Mouse (Mus musculus) heart, adult 2 months (tissue): ENCODE measurements at regions not wholly inside any gene's neighbourhood (a gene's known extent, or its start where the extent isn't known, plus 50 kb on each side); places are given as distances from the start of the nearest gene placed in this dataset.

Source experiments
- CTCF ChIP-seq: fragments of 200-600 bp; IDR thresholded peaks from 2 replicates; pipeline ENCODE4 v1.8.1; 2022; ENCODE audit warnings: antibody characterized with exemption, mild to moderate bottlenecking, moderate library complexity
- EP300 ChIP-seq: fragments of 200-500 bp; IDR thresholded peaks from 2 replicates; pipeline ENCODE4 v1.6.1; 2011; ENCODE audit warnings: low read depth, low read length, control low read depth; ENCODE audit not compliant: insufficient read depth
- POLR2A ChIP-seq: fragments of 200-500 bp; IDR thresholded peaks from 2 replicates; pipeline ENCODE4 v1.6.1; 2011; ENCODE audit warnings: mild to moderate bottlenecking, low read depth, low read length, control low read depth; ENCODE audit not compliant: insufficient read depth

- TF ChIP-seq CTCF, result no peak
- no peak for TF ChIP-seq POLR2A
- TF ChIP-seq EP300, result no peak
Observed at GRCm38 (mm10) chr4:105566513-105567457, 222.9 kb upstream of the Gm12728 start.
